Mouse (Mus musculus) spleen, adult 10 weeks (tissue): Measurements from ENCODE around the gene Zfp467. TPM values are rescaled to one million over a fixed set of nuclear protein-coding genes. Genes with fewer than 3 reads are reported as not detected.

Experiments used
- polyA plus RNA-seq: library from polyadenylated mRNA; stranded (reverse); fragments of 350-450 nt; fragmentation: Illumina TruSeq; extraction: RNeasy Lipid Tissue Mini Kit (QIAGEN cat#74804); gene quantifications from one replicate; pipeline ENCODE4 v1.2.3, GENCODE M21; 2015; ENCODE audit warnings: low replicate concordance; ENCODE audit not compliant: insufficient read depth

The Zfp467 gene
- 9.9 TPM for polyA plus RNA-seq

GRCm38 (mm10) chr6:48445181-48446101 is at the start of gene Zfp467:
Gene Zfp467 (minus strand): TSS chr6:48445825.

GRCm38 (mm10) chr6:48447929-48448328 is 2.3 kb upstream of the Zfp467 start, which contains the start of gene Sspo:
Gene Sspo (plus strand): TSS chr6:48448229.

GRCm38 (mm10) chr6:48395105-48396007 is 50.3 kb downstream of the Zfp467 start, which contains the start of gene Krba1:
Gene Krba1 (plus strand): TSS chr6:48395586.

Other genes starting within 250 kb of the Zfp467 start
- 12.9 TPM for gene Krba1, start 50.2 kb downstream of the Zfp467 start, polyA plus RNA-seq
- 0.75 TPM for gene Sspo, start 2.4 kb upstream of the Zfp467 start, polyA plus RNA-seq
- gene Atp6v0e2, start 91.8 kb upstream of the Zfp467 start, polyA plus RNA-seq: 2.4 TPM
- 15.7 TPM for gene Lrrc61, start 109.0 kb upstream of the Zfp467 start, polyA plus RNA-seq
- gene Rarres2, start 127.0 kb upstream of the Zfp467 start, polyA plus RNA-seq: 84.3 TPM
- not detected for gene Gm45021, start 143.8 kb upstream of the Zfp467 start, polyA plus RNA-seq
- gene Repin1, start 148.1 kb upstream of the Zfp467 start, polyA plus RNA-seq: 7.5 TPM
- gene Gm44965, start 148.1 kb upstream of the Zfp467 start, polyA plus RNA-seq: not detected
- 1.5 TPM for gene Zfp775, start 156.2 kb upstream of the Zfp467 start, polyA plus RNA-seq
- 0.30 TPM for gene AI854703, start 180.9 kb upstream of the Zfp467 start, polyA plus RNA-seq
- gene Gimap8, start 201.4 kb upstream of the Zfp467 start, polyA plus RNA-seq: 329 TPM
- 169 TPM for gene Gimap9, start 230.3 kb upstream of the Zfp467 start, polyA plus RNA-seq
- 799 TPM for gene Gimap4, start 238.7 kb upstream of the Zfp467 start, polyA plus RNA-seq